Mouse (Mus musculus) gonadal fat pad, adult 2 months (tissue): ENCODE results near the gene Rad51b. TPM values are rescaled to one million over a fixed set of nuclear protein-coding genes. Genes with fewer than 3 reads are reported as not detected.

ENCODE experiments used
- DNase-seq: peaks from one replicate; pipeline ENCODE4 v3.0.0-alpha.2; 2012; ENCODE audit warnings: low read depth
- polyA plus RNA-seq: library from polyadenylated mRNA; depleted of rRNA; stranded (reverse); fragments of >200 nt; gene quantifications from 2 replicates; pipeline ENCODE4 v1.2.3, GENCODE M21; 2012

Rad51b gene
- polyA plus RNA-seq, 1 experiment: 0.90 TPM

- no peak for DNase-seq
Observed at GRCm38 (mm10) chr12:79613846-79614582, 316.9 kb downstream of the Rad51b start.

- DNase-seq: no peak
Observed at GRCm38 (mm10) chr12:79614583-79614953, 317.5 kb downstream of the Rad51b start.

- DNase-seq: no peak
Observed at GRCm38 (mm10) chr12:79615717-79616316, 318.7 kb downstream of the Rad51b start.

- no peak for DNase-seq
Observed at GRCm38 (mm10) chr12:79619009-79619408, 321.9 kb downstream of the Rad51b start.

GRCm38 (mm10) chr12:79620693-79621092 lies 323.6 kb downstream of the Rad51b start:
- DNase-seq: no peak

GRCm38 (mm10) chr12:79623308-79623707 lies 326.2 kb downstream of the Rad51b start:
- no peak for DNase-seq

GRCm38 (mm10) chr12:79625699-79626554 lies 328.8 kb downstream of the Rad51b start:
- DNase-seq: no peak

GRCm38 (mm10) chr12:79626555-79627080 lies 329.5 kb downstream of the Rad51b start:
- no peak for DNase-seq

GRCm38 (mm10) chr12:79627351-79628120 lies 330.5 kb downstream of the Rad51b start:
- DNase-seq: no peak

- DNase-seq: no peak
Observed at GRCm38 (mm10) chr12:79628121-79628774, 331.2 kb downstream of the Rad51b start.

GRCm38 (mm10) chr12:79629945-79630850 lies 333.1 kb downstream of the Rad51b start:
- DNase-seq: no peak

- no peak for DNase-seq
Observed at GRCm38 (mm10) chr12:79633458-79634106, 336.5 kb downstream of the Rad51b start.

- DNase-seq: no peak
Observed at GRCm38 (mm10) chr12:79641570-79642285, 344.6 kb downstream of the Rad51b start.

GRCm38 (mm10) chr12:79642715-79643114 lies 345.6 kb downstream of the Rad51b start:
- DNase-seq: no peak

- DNase-seq: no peak
Observed at GRCm38 (mm10) chr12:79645656-79646055, 348.6 kb downstream of the Rad51b start.

GRCm38 (mm10) chr12:79646646-79647164 lies 349.6 kb downstream of the Rad51b start:
- no peak for DNase-seq

GRCm38 (mm10) chr12:79647382-79647781 lies 350.3 kb downstream of the Rad51b start:
- no peak for DNase-seq

- DNase-seq: no peak
Observed at GRCm38 (mm10) chr12:79647976-79648375, 350.9 kb downstream of the Rad51b start.
